Mouse (Mus musculus) urinary bladder, postnatal 4 days (tissue): ENCODE results near the gene Adtrp.

ENCODE experiments used
- DNase-seq, 2 experiments: peaks; one replicate each; pipeline ENCODE4 v3.0.0; 2021 to 2022; ENCODE audit warnings: low spot score in 2 of 2

Adtrp gene

GRCm38 (mm10) chr13:41847516-41848126, at the start of gene Adtrp:
Gene Adtrp, minus strand, starts transcription at chr13:41847684.
- peak in 1 of 2 experiments; percentile 62 for DNase-seq

DNA sequence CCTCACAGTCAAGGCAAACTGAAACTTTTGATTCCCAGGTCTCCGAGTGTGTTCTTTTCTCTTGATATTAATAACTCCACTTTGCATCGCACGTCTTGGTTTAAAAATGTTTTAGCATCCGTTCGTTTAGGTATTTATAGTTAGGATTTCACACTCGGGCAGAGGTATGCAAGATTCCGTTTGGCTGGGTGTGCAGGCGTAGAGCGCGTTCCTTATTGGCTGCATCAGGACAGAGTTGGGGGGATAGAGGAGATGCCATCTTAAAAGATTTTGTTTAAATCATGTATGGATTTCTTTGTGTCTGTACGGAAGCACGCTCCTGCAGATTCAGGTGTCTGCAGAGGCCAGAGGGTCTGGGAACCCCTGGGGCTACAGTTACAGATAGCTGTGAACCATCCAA, 44.5 kb upstream of the Adtrp start:
- no peak for DNase-seq

- no peak for DNase-seq
Measured at GRCm38 (mm10) chr13:41890618-41891017, 43.1 kb upstream of the Adtrp start.

DNA sequence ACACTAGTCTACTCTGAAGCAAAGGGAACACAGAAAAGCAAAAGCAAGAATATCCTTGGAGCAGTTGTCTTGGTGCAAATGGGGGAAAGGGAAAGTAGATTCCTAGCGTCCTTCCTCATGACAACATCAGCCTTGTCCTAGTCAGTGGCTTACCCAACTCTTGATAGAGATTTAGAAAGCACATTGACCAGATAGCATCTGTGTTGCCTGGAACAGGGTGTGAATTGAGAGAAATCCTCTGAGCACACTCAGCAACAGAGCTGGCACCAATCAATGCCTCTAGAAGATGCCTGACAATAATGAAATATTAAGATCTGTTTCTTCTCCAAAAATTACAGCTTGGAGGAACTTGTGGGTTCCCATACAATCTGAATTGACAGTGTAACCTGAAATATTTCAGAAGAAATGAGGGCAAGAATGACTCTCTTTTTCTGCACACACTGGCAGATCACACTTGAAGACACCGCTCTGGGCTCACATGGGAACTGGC, 42.7 kb upstream of the Adtrp start:
- no peak for DNase-seq

DNA sequence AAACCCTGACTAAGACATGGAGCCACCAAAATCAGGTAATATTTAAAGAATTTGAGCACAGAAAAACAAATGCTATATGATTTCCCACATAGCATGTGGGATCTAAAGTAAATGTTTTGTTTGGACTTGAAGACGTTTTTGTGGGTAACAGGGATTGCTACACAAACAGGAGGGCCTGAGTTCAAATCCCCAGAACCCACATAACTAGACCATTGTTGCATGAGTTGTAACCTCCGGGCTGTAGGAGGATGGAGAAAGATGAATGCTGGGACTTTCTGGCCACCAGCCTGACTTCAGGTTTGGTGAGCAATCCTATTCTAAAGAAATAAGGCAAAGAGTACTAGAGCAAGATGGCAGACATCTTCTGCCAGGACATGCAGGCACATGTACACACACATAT, 41.2 kb upstream of the Adtrp start:
- DNase-seq, result no peak

DNA sequence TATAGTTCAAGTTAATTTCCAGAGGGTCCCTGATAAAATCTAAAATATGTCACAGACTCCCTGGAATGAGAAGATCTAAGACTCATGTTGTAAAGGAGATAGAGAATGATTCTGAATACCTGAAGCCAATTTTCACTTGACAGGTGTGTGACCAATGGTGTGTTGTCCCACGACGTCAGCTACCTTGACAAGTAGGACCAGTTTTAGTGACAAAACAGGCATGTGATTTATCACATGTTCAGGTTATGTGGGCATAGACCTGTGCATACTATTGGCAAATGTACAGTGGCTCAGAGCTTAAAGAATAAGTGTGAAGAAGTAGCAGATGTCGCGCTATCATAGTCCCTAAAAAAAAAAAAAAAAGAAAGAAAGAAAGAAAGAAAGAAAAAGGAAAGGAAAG, 38.6 kb upstream of the Adtrp start:
- no peak for DNase-seq

DNA sequence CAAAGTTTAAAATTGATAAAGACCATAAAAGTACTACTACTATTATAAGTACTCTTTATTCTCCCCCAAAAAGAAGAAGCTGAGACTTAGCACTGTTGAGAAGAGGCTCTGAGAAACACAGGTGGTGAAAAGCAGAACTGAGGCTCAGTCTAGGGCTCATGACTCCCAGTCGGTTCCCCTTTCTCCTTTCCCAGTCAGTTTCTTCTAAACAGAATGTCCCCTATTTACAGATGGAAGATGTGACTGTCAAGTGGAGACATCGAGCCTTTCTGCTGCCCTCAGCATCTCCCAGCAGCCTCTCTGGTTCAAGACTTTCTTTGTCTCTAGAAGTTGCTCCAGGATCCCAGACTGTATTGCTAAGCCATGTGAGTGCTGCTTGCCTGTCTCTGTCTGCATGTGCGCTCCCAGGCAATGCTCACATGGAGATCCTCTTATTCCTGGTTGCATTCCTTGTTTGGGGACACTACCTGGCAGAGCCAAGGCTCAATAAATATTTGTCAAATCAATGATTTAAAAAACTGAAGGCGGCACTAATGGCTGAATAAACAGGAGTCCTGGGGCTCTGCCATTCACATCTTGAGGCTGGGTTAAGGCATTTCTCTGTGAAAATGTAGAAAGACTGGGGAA, 36.3 kb upstream of the Adtrp start:
- no peak for DNase-seq

- DNase-seq, result no peak
Measured at GRCm38 (mm10) chr13:41881201-41881600, 33.7 kb upstream of the Adtrp start.

DNA sequence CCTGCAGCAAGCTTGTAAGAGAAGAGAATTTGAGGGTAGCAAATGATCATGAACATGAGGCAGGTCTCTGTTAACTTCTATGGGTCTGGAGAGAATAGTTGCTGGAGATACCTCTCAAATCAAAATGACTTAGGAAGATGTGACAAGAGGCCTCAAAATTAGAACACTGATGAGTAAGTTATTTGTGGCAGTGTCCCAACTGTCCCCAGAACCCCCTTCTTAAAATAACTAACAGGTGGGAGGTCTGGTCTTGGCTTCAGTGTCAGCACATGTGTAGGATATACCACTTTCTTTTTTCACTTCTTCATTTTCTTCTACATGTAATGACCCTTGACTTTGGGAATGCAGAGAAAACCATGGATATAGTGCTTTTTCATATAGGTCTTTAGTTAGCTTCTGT, 33.0 kb upstream of the Adtrp start:
- no peak for DNase-seq

GRCm38 (mm10) chr13:41872686-41873085, 25.2 kb upstream of the Adtrp start:
- DNase-seq, result no peak

GRCm38 (mm10) chr13:41872161-41872562, 24.7 kb upstream of the Adtrp start:
- no peak for DNase-seq

GRCm38 (mm10) chr13:41867533-41867932, 20.0 kb upstream of the Adtrp start:
- DNase-seq, result no peak

GRCm38 (mm10) chr13:41865575-41865974, 18.1 kb upstream of the Adtrp start:
- DNase-seq, result no peak

- DNase-seq, result no peak
Measured at GRCm38 (mm10) chr13:41865071-41865470, 17.6 kb upstream of the Adtrp start.

GRCm38 (mm10) chr13:41860603-41861405, 13.3 kb upstream of the Adtrp start:
- no peak for DNase-seq

DNA sequence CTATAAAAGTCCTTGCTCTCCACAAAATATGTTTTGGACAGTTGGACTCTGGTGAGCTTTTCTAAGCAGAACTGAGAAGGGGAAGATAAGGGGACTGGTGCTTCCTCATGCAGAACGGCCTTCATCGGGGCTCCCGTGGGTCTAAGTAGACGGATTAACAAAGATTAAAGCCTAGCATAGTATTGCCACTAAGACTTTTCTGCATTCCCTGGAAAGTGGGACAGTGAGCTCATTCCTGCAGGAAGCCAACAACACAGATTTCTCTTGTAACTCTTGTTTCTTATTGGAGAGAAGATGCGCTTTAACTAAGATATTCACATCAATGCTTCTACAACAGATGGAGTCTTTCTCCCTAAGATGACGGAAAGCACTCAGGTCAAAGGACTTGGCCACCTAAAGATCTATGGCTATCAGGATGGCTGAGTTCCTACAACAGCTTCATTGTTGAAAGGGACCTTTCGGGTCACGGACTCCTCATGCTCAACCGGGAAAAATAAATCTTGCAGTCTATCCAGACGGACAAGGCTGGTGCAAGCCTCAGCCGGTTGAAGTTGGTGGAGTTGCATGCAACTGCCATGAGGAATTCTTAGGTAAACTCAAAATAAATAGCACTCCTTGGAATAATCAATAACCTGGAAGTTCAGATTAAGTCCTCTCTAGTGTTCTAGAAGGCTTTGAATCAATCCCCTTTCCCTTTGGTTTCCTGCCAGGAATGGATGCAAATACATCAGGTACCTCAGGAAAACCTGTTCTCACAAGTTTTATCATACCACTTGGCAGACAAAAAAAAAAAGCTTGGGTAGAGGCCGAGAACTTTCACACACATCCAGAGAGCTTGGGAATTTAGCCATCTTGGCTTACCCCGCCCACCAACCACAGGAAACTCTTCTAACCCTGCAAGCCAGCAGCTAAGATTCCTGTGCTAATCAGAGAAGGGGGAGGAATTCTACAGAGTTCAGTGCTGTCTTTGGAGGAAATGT, 8.0 kb upstream of the Adtrp start:
- DNase-seq, result peak in 1 of 2 experiments; percentile 52

DNA sequence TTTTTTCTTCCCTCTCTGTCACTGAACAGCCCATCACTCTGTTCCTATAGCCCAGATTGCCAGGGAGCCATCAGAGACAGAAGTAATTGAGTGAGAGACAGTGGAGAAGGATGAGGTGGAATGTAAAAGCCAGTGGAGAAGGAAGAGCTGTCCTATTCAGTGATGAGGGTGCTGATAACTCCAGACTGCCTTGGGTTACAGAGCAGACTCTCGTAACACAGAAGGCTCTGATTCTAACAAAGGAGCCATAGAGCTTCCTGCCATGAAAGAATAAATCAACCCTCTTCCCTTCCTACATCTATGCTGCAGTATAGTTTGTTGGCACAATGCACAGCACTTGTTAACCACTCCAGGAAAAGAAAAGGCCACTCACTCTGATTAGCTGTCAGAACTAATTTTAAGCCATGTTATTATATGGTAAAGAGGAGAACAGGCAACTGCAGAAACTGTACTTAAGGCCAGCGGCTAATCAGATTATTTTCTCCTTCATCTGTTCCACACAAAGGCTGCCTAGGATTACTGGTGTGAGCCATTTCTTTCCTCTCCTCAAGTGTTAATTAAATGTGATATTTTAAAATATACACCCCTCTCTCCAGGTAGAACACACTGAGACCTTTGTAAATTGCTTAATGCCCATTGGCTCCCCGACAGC, 3.4 kb upstream of the Adtrp start:
- DNase-seq, result no peak

- no peak for DNase-seq
Measured at GRCm38 (mm10) chr13:41846516-41846915, 968 bp downstream of the Adtrp start.

DNA sequence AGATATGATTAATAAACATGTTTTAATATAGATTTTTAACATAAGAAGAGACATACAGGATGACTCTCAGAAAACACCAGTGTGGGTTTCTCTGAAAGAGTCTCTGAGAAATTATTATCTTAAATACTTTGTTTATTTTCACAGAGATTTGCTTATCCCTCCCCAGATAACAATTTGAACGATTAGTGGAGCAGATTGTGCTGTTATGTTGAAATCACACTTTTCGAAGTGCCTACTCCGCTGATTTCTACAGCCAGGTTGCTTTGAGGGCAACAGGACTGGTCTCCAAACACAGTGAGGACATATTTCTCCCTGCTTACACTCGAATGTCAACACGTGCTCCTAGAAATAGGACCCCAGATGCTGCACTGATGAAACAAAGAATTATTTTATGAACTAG, 2.5 kb downstream of the Adtrp start:
- DNase-seq, result no peak

DNA sequence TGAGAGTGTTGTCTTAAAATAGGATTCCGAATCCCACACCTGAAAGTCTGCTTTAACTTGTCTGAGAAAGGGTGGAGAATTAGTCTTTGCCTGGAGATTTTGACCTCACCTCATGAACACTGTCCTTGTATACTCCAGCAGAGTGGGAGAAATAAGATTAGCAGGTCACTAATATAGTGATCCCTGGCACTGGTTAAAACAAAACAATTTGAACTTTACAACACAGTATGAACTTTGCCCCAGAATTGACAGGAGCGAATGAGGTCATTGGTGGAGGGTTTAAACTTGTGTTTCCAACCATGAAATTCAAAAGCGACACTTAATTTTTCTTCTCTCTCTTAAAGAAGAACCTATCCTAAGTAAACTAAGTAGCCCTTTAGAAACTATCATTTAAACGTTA, 3.4 kb downstream of the Adtrp start:
- DNase-seq, result no peak

- DNase-seq, result no peak
Measured at GRCm38 (mm10) chr13:41833614-41834139, 13.8 kb downstream of the Adtrp start.
